Mouse (Mus musculus) ES-Bruce4 (cell line): Measurements from ENCODE around the gene Creb1. TPM values are rescaled to one million over a fixed set of nuclear protein-coding genes. Genes with fewer than 3 reads are reported as not detected.
"Not testable (repeated sequence)": the region's sequence is repeated elsewhere in the genome, so short reads cannot be mapped to it uniquely, and the experiment has no call there.

Source experiments
- H3K27ac ChIP-seq: 2 replicates; pipeline ENCODE4 v1.5.1; 2012; ENCODE audit warnings: low read length, inconsistent platforms; ENCODE audit not compliant: insufficient read depth
- H3K27me3 ChIP-seq: 2 replicates; pipeline ENCODE4 v1.6.1; 2012; ENCODE audit warnings: mild to moderate bottlenecking, low read length, inconsistent platforms; ENCODE audit not compliant: control insufficient read depth, poor library complexity, insufficient read depth, severe bottlenecking
- H3K36me3 ChIP-seq: 2 replicates; pipeline ENCODE4 v1.6.1; 2012; ENCODE audit warnings: inconsistent platforms, mild to moderate bottlenecking, low read length, moderate library complexity; ENCODE audit not compliant: control insufficient read depth, poor library complexity, insufficient read depth, severe bottlenecking
- H3K4me1 ChIP-seq: one replicate; pipeline ENCODE4 v1.8.1; 2011; ENCODE audit warnings: low read length; ENCODE audit not compliant: control insufficient read depth, insufficient read depth
- H3K4me3 ChIP-seq: 2 replicates; pipeline ENCODE4 v1.5.1; 2011; ENCODE audit warnings: low read depth, mild to moderate bottlenecking, low read length
- H3K9ac ChIP-seq: 2 replicates; pipeline ENCODE4 v1.6.1; 2012; ENCODE audit warnings: low read depth, mild to moderate bottlenecking, inconsistent platforms; ENCODE audit not compliant: poor library complexity, severe bottlenecking
- H3K9me3 ChIP-seq: replicated peaks from 2 replicates; pipeline ENCODE4 v1.6.1; 2012; ENCODE audit warnings: mild to moderate bottlenecking, low read length, inconsistent platforms; ENCODE audit not compliant: control insufficient read depth, poor library complexity, insufficient read depth, severe bottlenecking
- CTCF ChIP-seq: IDR thresholded peaks from one replicate; pipeline ENCODE4 v1.8.1; 2011; ENCODE audit warnings: low read depth, low read length
- EP300 ChIP-seq: IDR thresholded peaks from 2 replicates; pipeline ENCODE4 v1.6.1; 2011; ENCODE audit warnings: low read depth, low read length; ENCODE audit not compliant: insufficient read depth
- POLR2A ChIP-seq: IDR thresholded peaks from one replicate; pipeline ENCODE4 v1.8.1; 2011; ENCODE audit warnings: low read length; ENCODE audit not compliant: insufficient read depth
- polyA plus RNA-seq: library from polyadenylated mRNA; stranded (reverse); fragments of >200 nt; gene quantifications from 2 replicates; pipeline ENCODE4 v1.2.4, GENCODE M21; 2011; ENCODE audit warnings: low read depth; ENCODE audit not compliant: missing spikeins, insufficient read depth, insufficient read length

The Creb1 gene
- polyA plus RNA-seq, 1 experiment: 62.5 TPM

DNA sequence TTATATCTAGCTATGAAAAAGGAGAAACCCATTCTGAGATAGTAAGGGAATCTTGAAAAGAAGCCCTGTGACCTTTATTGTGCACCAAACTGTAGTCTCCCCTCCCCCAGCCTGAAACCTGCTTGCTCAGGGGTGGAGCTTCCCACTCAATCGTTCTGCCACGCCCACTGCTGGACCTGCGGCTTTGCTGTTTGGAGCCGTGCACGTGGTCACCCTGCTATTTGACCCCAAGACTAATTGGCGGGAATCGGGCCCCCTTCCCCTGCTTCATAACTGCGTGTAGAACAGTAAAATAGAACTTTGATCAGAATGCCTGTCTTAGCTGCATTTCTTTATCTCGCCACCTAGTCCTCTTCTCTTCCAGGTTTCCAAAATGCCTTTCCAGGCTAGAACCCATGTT is 45.5 kb downstream of the Creb1 start:
- not testable (repeated sequence) for H3K27ac ChIP-seq, H3K36me3 ChIP-seq, H3K9me3 ChIP-seq, H3K4me1 ChIP-seq, H3K4me3 ChIP-seq, H3K27me3 ChIP-seq
- 0 out of 2 replicates have a peak overlapping the region, but pooled peaks have one; percentile 27 for H3K9ac ChIP-seq
- peak; percentile 86 for TF ChIP-seq EP300

- peak overlapping the region; percentile 76 for H3K27ac ChIP-seq
- TF ChIP-seq EP300 (no peak), POLR2A (no peak), CTCF (no peak)
- H3K4me3 ChIP-seq: no peak overlapping the region
- H3K36me3 ChIP-seq: peaks cover 2% of the 10 kb centered on the region; the same call in 1 of the 2 replicates
- H3K27me3 ChIP-seq: no peaks in the 10 kb centered on the region
- H3K9ac ChIP-seq: 0 out of 2 replicates have a peak overlapping the region, but pooled peaks have one; percentile 27
- peaks cover 3% of the 10 kb centered on the region for H3K4me1 ChIP-seq
- H3K9me3 ChIP-seq: no peaks in the 10 kb centered on the region
These were observed 46.4 kb downstream of the Creb1 start for GRCm38 (mm10) chr1:64578801-64579200.

GRCm38 (mm10) chr1:64598926-64599325 is 66.5 kb downstream of the Creb1 start:
- Histone ChIP-seq H3K27me3 (no peaks in the 10 kb centered on the region), H3K4me3 (no peak overlapping the region), H3K36me3 (peaks cover 8% of the 10 kb centered on the region), H3K9ac (no peak overlapping the region), H3K27ac (no peak overlapping the region), H3K4me1 (no peaks in the 10 kb centered on the region), H3K9me3 (no peaks in the 10 kb centered on the region)
- no peak for TF ChIP-seq POLR2A
- no peak for TF ChIP-seq CTCF
- TF ChIP-seq EP300: no peak

GRCm38 (mm10) chr1:64600413-64601077 is 68.1 kb downstream of the Creb1 start:
- TF ChIP-seq CTCF (no peak), EP300 (no peak), POLR2A (no peak)
- Histone ChIP-seq H3K4me1 (no peaks in the 10 kb centered on the region), H3K9me3 (no peaks in the 10 kb centered on the region), H3K4me3 (no peak overlapping the region), H3K27me3 (no peaks in the 10 kb centered on the region), H3K36me3 (peaks cover 8% of the 10 kb centered on the region), H3K27ac (no peak overlapping the region), H3K9ac (no peak overlapping the region)

DNA sequence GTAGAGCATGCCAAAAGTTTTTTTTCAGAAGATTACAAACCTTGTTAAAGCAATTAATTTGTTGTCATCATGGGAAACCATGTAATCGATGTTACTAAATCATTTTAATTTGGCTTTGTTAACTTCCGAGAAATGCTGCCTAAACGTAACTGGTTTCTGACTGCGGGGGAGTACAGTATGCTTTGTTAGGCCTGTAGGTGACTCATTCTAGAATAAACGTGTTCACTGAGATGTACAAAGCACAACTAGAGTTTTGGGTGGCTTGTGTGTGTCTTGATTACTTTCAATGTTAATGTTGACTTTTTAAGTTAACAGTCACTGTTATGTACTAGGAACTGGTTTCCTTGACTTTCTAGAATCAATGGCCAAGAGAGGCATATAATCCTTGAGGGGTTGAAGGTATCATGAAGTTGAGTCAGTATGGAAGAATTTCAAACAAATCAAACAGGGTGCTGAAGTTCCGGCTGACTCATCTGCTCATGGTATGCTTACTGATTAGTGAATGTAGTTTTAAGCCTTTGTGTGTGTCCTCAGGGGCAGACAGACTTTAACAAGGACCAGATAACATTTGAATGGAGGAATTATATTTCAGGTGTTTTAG is 68.9 kb downstream of the Creb1 start:
- Histone ChIP-seq H3K4me1 (no peaks in the 10 kb centered on the region), H3K9ac (no peak overlapping the region), H3K27me3 (no peaks in the 10 kb centered on the region), H3K9me3 (no peaks in the 10 kb centered on the region), H3K4me3 (no peak overlapping the region), H3K36me3 (peaks cover 8% of the 10 kb centered on the region), H3K27ac (no peak overlapping the region)
- TF ChIP-seq CTCF (no peak), POLR2A (no peak), EP300 (no peak)

DNA sequence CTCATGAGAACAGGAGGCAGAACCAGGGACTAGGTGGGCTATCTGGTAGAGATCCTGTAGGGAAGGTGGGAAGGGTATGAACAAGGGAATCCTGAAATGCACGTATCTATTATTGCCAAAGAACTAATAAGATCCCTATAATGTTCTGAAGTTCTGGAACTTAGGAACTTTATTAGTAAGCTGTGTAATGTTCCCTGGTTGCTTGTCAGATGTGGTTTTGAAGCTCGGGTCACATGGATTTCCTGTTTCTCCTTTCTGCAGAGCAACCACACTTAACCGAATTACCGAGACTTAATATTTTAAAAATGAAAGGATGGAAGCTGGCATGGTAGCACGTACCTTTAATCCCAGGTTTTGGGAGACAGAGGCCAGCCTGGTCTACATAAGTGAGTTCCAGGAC is 70.9 kb downstream of the Creb1 start:
- no peak overlapping the region for H3K27ac ChIP-seq
- H3K36me3 ChIP-seq: peaks cover 11% of the 10 kb centered on the region
- no peaks in the 10 kb centered on the region for H3K27me3 ChIP-seq
- TF ChIP-seq POLR2A (no peak), CTCF (no peak), EP300 (no peak)
- no peaks in the 10 kb centered on the region for H3K9me3 ChIP-seq
- no peak overlapping the region for H3K9ac ChIP-seq
- no peaks in the 10 kb centered on the region for H3K4me1 ChIP-seq
- no peak overlapping the region for H3K4me3 ChIP-seq
